Mouse (Mus musculus) hindbrain, embryonic 13.5 days (tissue): ENCODE data around the gene Smg1. TPM values are rescaled to one million over a fixed set of nuclear protein-coding genes. Genes with fewer than 3 reads are reported as not detected.
A peak's percentile ranks its signal among the peaks of the same experiment; 100 is the strongest.

ENCODE experiments used
- ATAC-seq: fragments of 200-750 bp; cut with Nextera tagmentation; 2 replicates; pipeline ENCODE4 v1.8.0; 2017; ENCODE audit warnings: moderate TSS enrichment; ENCODE audit not compliant: low FRiP score
- H3K27ac ChIP-seq: fragments of 300-500 bp; sonication (generic); 2 replicates; pipeline ENCODE4 v1.5.1; 2015; ENCODE audit warnings: inconsistent platforms, mild to moderate bottlenecking, moderate library complexity
- H3K27me3 ChIP-seq: fragments of 300-500 bp; sonication (generic); 2 replicates; pipeline ENCODE4 v1.6.1; 2015; ENCODE audit warnings: mild to moderate bottlenecking, inconsistent platforms
- H3K36me3 ChIP-seq: fragments of 300-500 bp; sonication (generic); 2 replicates; pipeline ENCODE4 v1.6.1; 2015; ENCODE audit warnings: mild to moderate bottlenecking, inconsistent platforms
- H3K4me1 ChIP-seq: fragments of 300-500 bp; sonication (generic); replicated peaks from 2 replicates; pipeline ENCODE4 v1.6.1; 2015; ENCODE audit warnings: inconsistent platforms
- H3K4me2 ChIP-seq: fragments of 300-500 bp; sonication (generic); 2 replicates; pipeline ENCODE4 v1.6.1; 2015; ENCODE audit warnings: inconsistent platforms, mild to moderate bottlenecking, moderate library complexity
- H3K4me3 ChIP-seq: fragments of 300-500 bp; sonication (generic); 2 replicates; pipeline ENCODE4 v1.5.1; 2015; ENCODE audit warnings: mild to moderate bottlenecking, inconsistent platforms
- H3K9ac ChIP-seq: fragments of 300-500 bp; sonication (generic); 2 replicates; pipeline ENCODE4 v1.6.1; 2015; ENCODE audit warnings: mild to moderate bottlenecking, inconsistent platforms
- H3K9me3 ChIP-seq: fragments of 300-500 bp; sonication (generic); 2 replicates; pipeline ENCODE4 v1.6.1; 2016; ENCODE audit warnings: inconsistent platforms
- WGBS: fragments of 180-500 bp; shearing (Covaris S2); methylation state at CpG from one replicate; pipeline ENCODE4 v1.1.7; 2015; 5-methylcytosine and 5-hydroxymethylcytosine counted together
- polyA plus RNA-seq: library from polyadenylated mRNA; unstranded; fragments of >200 nt; fragmentation: Nextera tagmentation; extraction: Ambion mirVana; gene quantifications from 2 replicates; pipeline ENCODE4 v1.2.1, GENCODE M21; 2015

Smg1 gene
- polyA plus RNA-seq, 1 experiment from 2014 or later, result 21.5 TPM

GRCm38 (mm10) chr7:118115533-118115876 is 128.0 kb downstream of the Smg1 start:
- H3K27me3 ChIP-seq, result no peaks in the 10 kb centered on the region
- ATAC-seq, result peak; percentile 74; the same call in 1 of the 2 replicates
- peak overlapping the region; percentile 92 for H3K9ac ChIP-seq
- no peaks in the 10 kb centered on the region for H3K9me3 ChIP-seq
- WGBS, result 0% methylated on average over 20 of the region's 20 CpGs
- peak overlapping the region; percentile 93 for H3K27ac ChIP-seq
- H3K4me1 ChIP-seq, result peaks cover 49% of the 10 kb centered on the region
- H3K4me3 ChIP-seq, result peak overlapping the region; percentile 73
- peak overlapping the region; percentile 90 for H3K4me2 ChIP-seq
- peaks cover 64% of the 10 kb centered on the region for H3K36me3 ChIP-seq

- H3K4me1 ChIP-seq, result peaks cover 54% of the 10 kb centered on the region
- 81% methylated on average over 5 of the region's 5 CpGs for WGBS
- no peak overlapping the region for H3K27ac ChIP-seq
- peak overlapping the region; percentile 73 for H3K4me3 ChIP-seq
- H3K4me2 ChIP-seq, result peak overlapping the region; percentile 90
- peaks cover 64% of the 10 kb centered on the region for H3K36me3 ChIP-seq
- H3K27me3 ChIP-seq, result no peaks in the 10 kb centered on the region
- H3K9me3 ChIP-seq, result no peaks in the 10 kb centered on the region
- peak overlapping the region; percentile 92 for H3K9ac ChIP-seq
- ATAC-seq, result no peak
Observed at GRCm38 (mm10) chr7:118113541-118114297, 129.8 kb downstream of the Smg1 start.

GRCm38 (mm10) chr7:118111128-118111527 is 132.3 kb downstream of the Smg1 start:
- peak overlapping the region; percentile 49 for H3K9ac ChIP-seq
- H3K4me3 ChIP-seq, result peak overlapping the region; percentile 0; the same call in 1 of the 2 replicates
- H3K27ac ChIP-seq, result no peak overlapping the region
- H3K27me3 ChIP-seq, result no peaks in the 10 kb centered on the region
- H3K36me3 ChIP-seq, result peaks cover 84% of the 10 kb centered on the region
- H3K9me3 ChIP-seq, result no peaks in the 10 kb centered on the region
- 89% methylated on average over 3 of the region's 3 CpGs for WGBS
- ATAC-seq, result no peak
- H3K4me2 ChIP-seq, result peak overlapping the region; percentile 90
- peaks cover 55% of the 10 kb centered on the region for H3K4me1 ChIP-seq

GRCm38 (mm10) chr7:118107671-118108070 is 135.8 kb downstream of the Smg1 start:
- no peak overlapping the region for H3K9ac ChIP-seq
- H3K27me3 ChIP-seq, result no peaks in the 10 kb centered on the region
- WGBS, result 29% methylated on average over 1 of the region's 1 CpGs
- H3K9me3 ChIP-seq, result no peaks in the 10 kb centered on the region
- peaks cover 30% of the 10 kb centered on the region for H3K4me1 ChIP-seq
- no peak overlapping the region for H3K4me3 ChIP-seq
- ATAC-seq, result no peak
- H3K4me2 ChIP-seq, result no peak overlapping the region
- no peak overlapping the region for H3K27ac ChIP-seq
- H3K36me3 ChIP-seq, result peaks cover 74% of the 10 kb centered on the region

- no peak for ATAC-seq
- Histone ChIP-seq H3K4me3 (no peak overlapping the region), H3K27ac (no peak overlapping the region), H3K36me3 (peaks cover 44% of the 10 kb centered on the region), H3K9ac (no peak overlapping the region), H3K4me1 (0 out of 2 replicates have a peak, but pooled peaks cover 3% of the 10 kb centered on the region), H3K4me2 (no peak overlapping the region), H3K27me3 (no peaks in the 10 kb centered on the region), H3K9me3 (no peaks in the 10 kb centered on the region)
- 73% methylated on average over 5 of the region's 5 CpGs for WGBS
Observed at GRCm38 (mm10) chr7:118104458-118105052, 138.9 kb downstream of the Smg1 start.

GRCm38 (mm10) chr7:118103462-118104379 is 139.7 kb downstream of the Smg1 start:
- WGBS, result 46% methylated on average over 5 of the region's 5 CpGs
- H3K27me3 ChIP-seq, result no peaks in the 10 kb centered on the region
- no peak; the same call in 1 of the 2 replicates for ATAC-seq
- no peak overlapping the region for H3K4me3 ChIP-seq
- H3K27ac ChIP-seq, result peak overlapping the region; percentile 41
- peaks cover 35% of the 10 kb centered on the region for H3K36me3 ChIP-seq
- H3K9ac ChIP-seq, result no peak overlapping the region
- H3K4me2 ChIP-seq, result no peak overlapping the region
- H3K9me3 ChIP-seq, result no peaks in the 10 kb centered on the region
- 0 out of 2 replicates have a peak, but pooled peaks cover 3% of the 10 kb centered on the region for H3K4me1 ChIP-seq

- H3K4me2 ChIP-seq, result no peak overlapping the region
- WGBS, result 43% methylated on average over 4 of the region's 4 CpGs
- no peaks in the 10 kb centered on the region for H3K27me3 ChIP-seq
- H3K27ac ChIP-seq, result peak overlapping the region; percentile 41
- ATAC-seq, result no peak; the same call in 1 of the 2 replicates
- H3K9me3 ChIP-seq, result no peaks in the 10 kb centered on the region
- H3K9ac ChIP-seq, result no peak overlapping the region
- H3K4me1 ChIP-seq, result 0 out of 2 replicates have a peak, but pooled peaks cover 3% of the 10 kb centered on the region
- H3K36me3 ChIP-seq, result peaks cover 27% of the 10 kb centered on the region
- no peak overlapping the region for H3K4me3 ChIP-seq
Observed at GRCm38 (mm10) chr7:118102678-118103461, 140.6 kb downstream of the Smg1 start.

GRCm38 (mm10) chr7:118102231-118102630 is 141.2 kb downstream of the Smg1 start:
- 0 out of 2 replicates have a peak, but pooled peaks cover 3% of the 10 kb centered on the region for H3K4me1 ChIP-seq

GRCm38 (mm10) chr7:118097615-118098014 is 145.9 kb downstream of the Smg1 start:
- no peak overlapping the region for H3K9ac ChIP-seq
- WGBS, result 80% methylated on average over 7 of the region's 7 CpGs
- H3K36me3 ChIP-seq, result no peaks in the 10 kb centered on the region
- H3K9me3 ChIP-seq, result no peaks in the 10 kb centered on the region
- no peaks in the 10 kb centered on the region for H3K27me3 ChIP-seq
- no peak overlapping the region for H3K27ac ChIP-seq
- H3K4me2 ChIP-seq, result no peak overlapping the region
- H3K4me1 ChIP-seq, result no peaks in the 10 kb centered on the region
- ATAC-seq, result no peak
- H3K4me3 ChIP-seq, result no peak overlapping the region

More at GRCm38 (mm10) chr7:118102231-118102630, 141.2 kb downstream of the Smg1 start:
- Histone ChIP-seq H3K4me2 (no peak overlapping the region), H3K36me3 (peaks cover 20% of the 10 kb centered on the region), H3K4me3 (no peak overlapping the region), H3K27ac (no peak overlapping the region), H3K9me3 (no peaks in the 10 kb centered on the region), H3K9ac (no peak overlapping the region), H3K27me3 (no peaks in the 10 kb centered on the region)
- ATAC-seq, result 0 out of 2 replicates have a peak, but pooled peaks have one; percentile 19
- 50% methylated on average over 4 of the region's 4 CpGs for WGBS
